Mouse (Mus musculus) megakaryocyte, embryonic 14.5 days (primary cell): Measurements from ENCODE around the gene Wdr5. TPM values are rescaled to one million over a fixed set of nuclear protein-coding genes. Genes with fewer than 3 reads are reported as not detected.

Source experiments
- H3K27me3 ChIP-seq: replicated peaks from 2 replicates; pipeline ENCODE3; 2012; ENCODE audit warnings: inconsistent platforms
- H3K36me3 ChIP-seq: replicated peaks from 2 replicates; pipeline ENCODE3; 2012; ENCODE audit warnings: low read length, inconsistent platforms, mixed read lengths
- H3K4me1 ChIP-seq: 2 replicates; pipeline ENCODE4 v1.6.1; 2012; ENCODE audit warnings: inconsistent platforms
- H3K4me3 ChIP-seq: replicated peaks from 2 replicates; pipeline ENCODE3; 2012; ENCODE audit warnings: moderate library complexity, mild to moderate bottlenecking, inconsistent platforms
- H3K9me3 ChIP-seq: 2 replicates; pipeline ENCODE4 v1.6.1; 2012; ENCODE audit warnings: inconsistent platforms
- FLI1 ChIP-seq: IDR thresholded peaks from 2 replicates; pipeline ENCODE4 v1.6.1; 2012; ENCODE audit warnings: low read length, inconsistent platforms, mixed read lengths
- GATA1 ChIP-seq: IDR thresholded peaks from 3 replicates; pipeline ENCODE4 v1.6.1; 2012; ENCODE audit warnings: mixed read lengths, low read length, inconsistent platforms, borderline replicate concordance
- polyA plus RNA-seq: library from polyadenylated mRNA; stranded (reverse); fragments of >175 nt; gene quantifications from 2 replicates; pipeline ENCODE4 v1.2.3, GENCODE M21; 2012; ENCODE audit warnings: low replicate concordance; ENCODE audit not compliant: insufficient read depth

Wdr5 gene
- polyA plus RNA-seq, 1 experiment: 27.6 TPM

- no peak for TF ChIP-seq FLI1
- no peak for TF ChIP-seq GATA1
- Histone ChIP-seq H3K9me3 (no peaks in the 10 kb centered on the region), H3K4me1 (peaks cover 25% of the 10 kb centered on the region), H3K4me3 (no peak overlapping the region), H3K27me3 (peaks cover 29% of the 10 kb centered on the region), H3K36me3 (no peaks in the 10 kb centered on the region)
Observed at GRCm38 (mm10) chr2:27554308-27554707, 39.4 kb downstream of the Wdr5 start.

- Histone ChIP-seq H3K4me1 (peaks cover 25% of the 10 kb centered on the region), H3K36me3 (no peaks in the 10 kb centered on the region), H3K9me3 (no peaks in the 10 kb centered on the region), H3K27me3 (peaks cover 43% of the 10 kb centered on the region), H3K4me3 (no peak overlapping the region)
- TF ChIP-seq GATA1 (no peak), FLI1 (no peak)
Observed at GRCm38 (mm10) chr2:27556921-27557320, 42.0 kb downstream of the Wdr5 start.

GRCm38 (mm10) chr2:27560708-27561123, 45.8 kb downstream of the Wdr5 start:
- H3K27me3 ChIP-seq: peaks cover 68% of the 10 kb centered on the region
- no peak for TF ChIP-seq GATA1
- no peak for TF ChIP-seq FLI1
- H3K4me3 ChIP-seq: no peak overlapping the region
- no peaks in the 10 kb centered on the region for H3K9me3 ChIP-seq
- peaks cover 3% of the 10 kb centered on the region; the same call in 1 of the 2 replicates for H3K4me1 ChIP-seq
- no peaks in the 10 kb centered on the region for H3K36me3 ChIP-seq

- TF ChIP-seq GATA1 (no peak), FLI1 (no peak)
- no peak overlapping the region for H3K4me3 ChIP-seq
- H3K4me1 ChIP-seq: peaks cover 3% of the 10 kb centered on the region; the same call in 1 of the 2 replicates
- no peaks in the 10 kb centered on the region for H3K9me3 ChIP-seq
- H3K36me3 ChIP-seq: no peaks in the 10 kb centered on the region
- H3K27me3 ChIP-seq: peaks cover 69% of the 10 kb centered on the region
Observed at GRCm38 (mm10) chr2:27561159-27561558, 46.2 kb downstream of the Wdr5 start.

GRCm38 (mm10) chr2:27561829-27562228, 46.9 kb downstream of the Wdr5 start:
- Histone ChIP-seq H3K4me3 (no peak overlapping the region), H3K36me3 (no peaks in the 10 kb centered on the region), H3K9me3 (no peaks in the 10 kb centered on the region), H3K4me1 (peaks cover 3% of the 10 kb centered on the region; the same call in 1 of the 2 replicates), H3K27me3 (peaks cover 65% of the 10 kb centered on the region)
- TF ChIP-seq FLI1 (no peak), GATA1 (no peak)

- Histone ChIP-seq H3K36me3 (no peaks in the 10 kb centered on the region), H3K27me3 (peaks cover 66% of the 10 kb centered on the region), H3K4me3 (no peak overlapping the region), H3K4me1 (peaks cover 3% of the 10 kb centered on the region; the same call in 1 of the 2 replicates), H3K9me3 (no peaks in the 10 kb centered on the region)
- TF ChIP-seq GATA1 (no peak), FLI1 (no peak)
Observed at GRCm38 (mm10) chr2:27563641-27564148, 48.7 kb downstream of the Wdr5 start.

GRCm38 (mm10) chr2:27564694-27565093, 49.7 kb downstream of the Wdr5 start:
- Histone ChIP-seq H3K4me1 (0 out of 2 replicates have a peak, but pooled peaks cover 3% of the 10 kb centered on the region), H3K4me3 (no peak overlapping the region), H3K9me3 (no peaks in the 10 kb centered on the region), H3K36me3 (no peaks in the 10 kb centered on the region), H3K27me3 (peaks cover 69% of the 10 kb centered on the region)
- TF ChIP-seq GATA1: no peak
- TF ChIP-seq FLI1: no peak

GRCm38 (mm10) chr2:27565316-27566103, 50.6 kb downstream of the Wdr5 start:
- Histone ChIP-seq H3K36me3 (no peaks in the 10 kb centered on the region), H3K4me1 (0 out of 2 replicates have a peak, but pooled peaks cover 3% of the 10 kb centered on the region), H3K9me3 (no peaks in the 10 kb centered on the region), H3K27me3 (peaks cover 65% of the 10 kb centered on the region), H3K4me3 (no peak overlapping the region)
- TF ChIP-seq FLI1 (no peak), GATA1 (no peak)

- Histone ChIP-seq H3K36me3 (no peaks in the 10 kb centered on the region), H3K4me3 (no peak overlapping the region), H3K4me1 (peaks cover 11% of the 10 kb centered on the region; the same call in 1 of the 2 replicates), H3K9me3 (no peaks in the 10 kb centered on the region), H3K27me3 (peaks cover 51% of the 10 kb centered on the region)
- TF ChIP-seq GATA1 (no peak), FLI1 (no peak)
Observed at GRCm38 (mm10) chr2:27570856-27571255, 55.9 kb downstream of the Wdr5 start.

GRCm38 (mm10) chr2:27572261-27572793, 57.4 kb downstream of the Wdr5 start:
- Histone ChIP-seq H3K9me3 (peaks cover 8% of the 10 kb centered on the region), H3K27me3 (peaks cover 52% of the 10 kb centered on the region), H3K4me1 (peaks cover 10% of the 10 kb centered on the region; the same call in 1 of the 2 replicates), H3K4me3 (no peak overlapping the region), H3K36me3 (no peaks in the 10 kb centered on the region)
- no peak for TF ChIP-seq FLI1
- no peak for TF ChIP-seq GATA1
